Mouse (Mus musculus): ENCODE data around the gene Gm20521.

The Gm20521 gene

GRCm38 (mm10) chr14:54893651-54894181 is 10.5 kb downstream of the Gm20521 start:
- peak; percentile 95 for DNase-seq (ENCODE audit: low spot score)

- peak; percentile 49 for DNase-seq (ENCODE audit: low spot score)
These were observed 11.3 kb downstream of the Gm20521 start for GRCm38 (mm10) chr14:54894296-54895151.

GRCm38 (mm10) chr14:54897445-54897844 is 14.2 kb downstream of the Gm20521 start:
- DNase-seq (ENCODE audit: low spot score), result no peak

- DNase-seq (ENCODE audit: low spot score), result peak; percentile 63
These were observed 17.1 kb downstream of the Gm20521 start for GRCm38 (mm10) chr14:54900383-54900782.

- no peak for DNase-seq (ENCODE audit: low spot score)
These were observed 20.4 kb downstream of the Gm20521 start for GRCm38 (mm10) chr14:54903641-54904040.

GRCm38 (mm10) chr14:54908682-54909081 is 25.4 kb downstream of the Gm20521 start:
- no peak for DNase-seq (ENCODE audit: low spot score)

- no peak for DNase-seq (ENCODE audit: low spot score)
These were observed 29.0 kb downstream of the Gm20521 start for GRCm38 (mm10) chr14:54912109-54912850.

- peak; percentile 69 for DNase-seq (ENCODE audit: low spot score)
These were observed 29.6 kb downstream of the Gm20521 start, which contains the start of gene Slc22a17 for GRCm38 (mm10) chr14:54912886-54913285. TSS of gene Slc22a17 (minus strand) at chr14:54913132.

- DNase-seq (ENCODE audit: low spot score), result no peak
These were observed 30.1 kb downstream of the Gm20521 start for GRCm38 (mm10) chr14:54913343-54913742.

- no peak for DNase-seq (ENCODE audit: low spot score)
These were observed 36.9 kb downstream of the Gm20521 start for GRCm38 (mm10) chr14:54920076-54920685.

GRCm38 (mm10) chr14:54924641-54925348 is 41.6 kb downstream of the Gm20521 start:
- peak; percentile 64 for DNase-seq (ENCODE audit: low spot score)

- DNase-seq (ENCODE audit: low spot score), result peak; percentile 60
These were observed 42.4 kb downstream of the Gm20521 start, which contains the start of gene Efs for GRCm38 (mm10) chr14:54925349-54926342. TSS of gene Efs (minus strand) at chr14:54926126.

- DNase-seq (ENCODE audit: low spot score), result peak; percentile 78
These were observed 43.3 kb downstream of the Gm20521 start for GRCm38 (mm10) chr14:54926401-54927158.

GRCm38 (mm10) chr14:54927296-54927695 is 44.1 kb downstream of the Gm20521 start:
- no peak for DNase-seq (ENCODE audit: low spot score)

GRCm38 (mm10) chr14:54929801-54930200 is 46.6 kb downstream of the Gm20521 start:
- no peak for DNase-seq (ENCODE audit: low spot score)

- DNase-seq (ENCODE audit: low spot score), result peak; percentile 54
These were observed 47.2 kb downstream of the Gm20521 start for GRCm38 (mm10) chr14:54930431-54930830.

GRCm38 (mm10) chr14:54932645-54933150 is 49.5 kb downstream of the Gm20521 start, which contains the start of gene Il25:
TSS of gene Il25 (plus strand) at chr14:54932695.
- no peak for DNase-seq (ENCODE audit: low spot score)

GRCm38 (mm10) chr14:54935904-54936830 is 52.9 kb downstream of the Gm20521 start, which contains the start of gene Cmtm5:
TSS of gene Cmtm5 (plus strand) at chr14:54936261.
- no peak for DNase-seq (ENCODE audit: low spot score)

Measured in ovary, postnatal 14 days (tissue).